Mouse (Mus musculus) heart, adult 2 months (tissue): ENCODE measurements around the gene D630039A03Rik.

Experiments used
- CTCF ChIP-seq: fragments of 200-600 bp; IDR thresholded peaks from 2 replicates; pipeline ENCODE4 v1.8.1; 2022; ENCODE audit warnings: antibody characterized with exemption, mild to moderate bottlenecking, moderate library complexity
- EP300 ChIP-seq: fragments of 200-500 bp; IDR thresholded peaks from 2 replicates; pipeline ENCODE4 v1.6.1; 2011; ENCODE audit warnings: low read depth, low read length, control low read depth; ENCODE audit not compliant: insufficient read depth

DNA sequence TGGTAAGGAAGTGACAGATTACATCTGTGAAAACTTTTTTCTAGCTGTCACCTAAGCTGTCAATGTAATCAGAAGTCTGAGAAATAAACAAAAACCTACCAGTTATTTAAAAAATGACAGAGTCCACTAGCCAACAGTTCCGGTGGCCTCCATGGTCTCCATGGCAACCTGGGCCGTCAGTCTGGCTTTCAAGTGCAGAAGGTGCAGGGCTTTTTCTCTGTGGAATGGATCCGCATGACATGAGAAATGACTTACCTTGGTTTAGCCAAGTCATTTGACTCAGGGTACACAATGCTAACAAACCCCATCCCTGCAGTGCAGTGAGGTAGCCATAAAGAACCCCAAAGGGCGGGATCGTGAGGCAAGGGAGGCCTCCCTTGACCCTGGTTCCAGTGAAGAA, 6.1 kb upstream of the D630039A03Rik start:
- no peak for TF ChIP-seq CTCF
- TF ChIP-seq EP300 = no peak
